Mouse (Mus musculus): ENCODE results near the gene Stard3.

Stard3 gene

GRCm38 (mm10) chr11:98412797-98413301, 54.7 kb downstream of the Stard3 start:
- ChIA-PET CTCF (interaction anchor here (0.5 to 1.9 kb wide), 24 partner anchors 8 to 198 kb away, joined by 3 to 13 read pairs (median 3); partner anchors contain the start of genes Mien1 (in 2 of the 4), Pgap3 (in 2 of the 4) and Stard3 (in 1 of the 4)), POLR2A (interaction anchor here (0.5 to 2.2 kb wide), 32 partner anchors 8 to 978 kb away, joined by 3 to 19 read pairs (median 3); partner anchors contain the start of genes Mien1 (in 3 of the 4), Pgap3 (in 3 of the 4), Ppp1r1b (in 3 of the 4) and Ormdl3 (in 2 of the 4))

GRCm38 (mm10) chr11:98413731-98414130, 55.6 kb downstream of the Stard3 start:
- CTCF ChIA-PET, result interaction anchor here in 3 of 4 experiments (0.6 to 1.9 kb wide), 4 partner anchors 25 to 184 kb away, joined by 3 to 5 read pairs (median 4); partner anchors contain the start of gene Mien1 (in 1 of the 3)
- POLR2A ChIA-PET, result interaction anchor here in 2 of 4 experiments (0.6 to 0.8 kb wide), 2 partner anchors 22 to 1906 kb away, joined by 3 to 7 read pairs; no protein-coding TSS in a partner anchor

GRCm38 (mm10) chr11:98414162-98414561, 56.0 kb downstream of the Stard3 start:
- ChIA-PET POLR2A (no interaction called here), CTCF (interaction anchor here in 1 of 4 experiments (0.7 kb wide), 1 partner anchor 77 kb away, joined by 3 read pairs; no protein-coding TSS in a partner anchor)

GRCm38 (mm10) chr11:98417074-98417473, 58.9 kb downstream of the Stard3 start:
- ChIA-PET CTCF (interaction anchor here in 3 of 4 experiments (0.7 to 1.9 kb wide), 4 partner anchors 21 to 45 kb away, joined by 3 to 6 read pairs (median 3); partner anchors contain the start of gene Mien1 (in 2 of the 3)), POLR2A (interaction anchor here in 1 of 4 experiments (1.1 kb wide), 1 partner anchor 82 kb away, joined by 3 read pairs; no protein-coding TSS in a partner anchor)

GRCm38 (mm10) chr11:98418273-98418672, 60.1 kb downstream of the Stard3 start:
- ChIA-PET POLR2A (interaction anchor here in 2 of 4 experiments (0.7 to 1.9 kb wide), 3 partner anchors 14 to 229 kb away, joined by 3 to 5 read pairs (median 5); partner anchors contain the start of gene Mien1 (in 1 of the 2)), CTCF (interaction anchor here in 3 of 4 experiments (0.6 to 1.0 kb wide), 3 partner anchors 76 to 276 kb away, joined by 3 to 13 read pairs (median 4); no protein-coding TSS in a partner anchor)

GRCm38 (mm10) chr11:98418939-98419547, 60.9 kb downstream of the Stard3 start:
- CTCF ChIA-PET, result interaction anchor here in 1 of 4 experiments (1.0 kb wide), 1 partner anchor 77 kb away, joined by 3 read pairs; no protein-coding TSS in a partner anchor
- POLR2A ChIA-PET, result interaction anchor here in 2 of 4 experiments (1.4 to 2.1 kb wide), 3 partner anchors 20 to 61 kb away, joined by 3 to 5 read pairs (median 5); partner anchors contain the start of genes Mien1 (in 1 of the 2) and Stard3 (in 1 of the 2)

GRCm38 (mm10) chr11:98426592-98426991, 68.4 kb downstream of the Stard3 start:
- ChIA-PET POLR2A (interaction anchor here in 1 of 4 experiments (1.3 kb wide), 1 partner anchor 11 kb away, joined by 5 read pairs; no protein-coding TSS in a partner anchor), CTCF (interaction anchor here in 1 of 4 experiments (1.1 kb wide), 1 partner anchor 12 kb away, joined by 3 read pairs; no protein-coding TSS in a partner anchor)

- POLR2A ChIA-PET, result interaction anchor here in 1 of 4 experiments (0.7 kb wide), 1 partner anchor 29 kb away, joined by 3 read pairs; no protein-coding TSS in a partner anchor
- CTCF ChIA-PET, result interaction anchor here in 1 of 4 experiments (0.6 to 1.2 kb wide), 2 partner anchors 10 to 23 kb away, joined by 3 read pairs; partner anchors contain the start of gene Mien1
These were observed 70.3 kb downstream of the Stard3 start for GRCm38 (mm10) chr11:98428436-98428835.
